Mouse (Mus musculus) CH12.LX (cell line): Measurements from ENCODE around the gene Hspb11. TPM values are rescaled to one million over a fixed set of nuclear protein-coding genes. Genes with fewer than 3 reads are reported as not detected.

ENCODE experiments used
- DNase-seq: peaks from one replicate; pipeline ENCODE4 v3.0.0-alpha.2; 2013; ENCODE audit errors: extremely low read depth
- H3K27ac ChIP-seq: 2 replicates; pipeline ENCODE4 v1.5.1; 2012; ENCODE audit warnings: low read depth, mild to moderate bottlenecking, control low read depth, moderate library complexity; ENCODE audit not compliant: insufficient read depth
- H3K27me3 ChIP-seq: replicated peaks from 2 replicates; pipeline ENCODE3; 2012; ENCODE audit warnings: inconsistent platforms
- H3K36me3 ChIP-seq, 2 experiments: replicated peaks in 1 of 2; 2 replicates each; pipeline versions ENCODE3 to v1.6.1; 2012; ENCODE audit warnings: inconsistent platforms in 1 of 2, low read length in 1 of 2, mild to moderate bottlenecking in 1 of 2, mixed read lengths in 1 of 2, moderate library complexity in 1 of 2; ENCODE audit not compliant: control insufficient read depth in 1 of 2, insufficient read depth in 1 of 2
- H3K4me1 ChIP-seq, 2 experiments: 2 replicates each; pipeline ENCODE4 v1.6.1; 2012; ENCODE audit warnings: inconsistent platforms in 1 of 2, moderate library complexity in 1 of 2; ENCODE audit not compliant: insufficient read depth in 2 of 2, control insufficient read depth in 1 of 2
- H3K4me2 ChIP-seq: 2 replicates; pipeline ENCODE4 v1.6.1; 2012; ENCODE audit warnings: low read depth, mild to moderate bottlenecking, control low read depth; ENCODE audit not compliant: poor library complexity, insufficient read depth, severe bottlenecking
- H3K4me3 ChIP-seq, 3 experiments: fragments of 150-350 bp in 1 of 3; sonication (generic) in 1 of 3; replicated peaks in 1 of 3; 2 replicates each; pipeline versions ENCODE3 to v1.5.1; 2011 to 2012; ENCODE audit warnings: low read depth in 2 of 3, low read length in 2 of 3, mild to moderate bottlenecking in 2 of 3, moderate library complexity in 2 of 3, control low read depth in 1 of 3, improper control_type of control experiment in 1 of 3, inconsistent platforms in 1 of 3, mixed read lengths in 1 of 3; ENCODE audit not compliant: poor library complexity in 1 of 3
- H3K79me2 ChIP-seq: replicated peaks from 2 replicates; pipeline ENCODE4 v1.6.1; 2012; ENCODE audit warnings: mild to moderate bottlenecking, moderate library complexity; ENCODE audit not compliant: control insufficient read depth, poor library complexity, insufficient read depth, severe bottlenecking; ENCODE audit errors: extremely low read depth
- H3K9ac ChIP-seq: 2 replicates; pipeline ENCODE4 v1.6.1; 2012; ENCODE audit warnings: low read depth, mild to moderate bottlenecking, control low read depth, moderate library complexity; ENCODE audit not compliant: insufficient read depth
- H3K9me3 ChIP-seq: replicated peaks from 2 replicates; pipeline ENCODE3; 2012; ENCODE audit warnings: low read length, inconsistent platforms, mixed read lengths
- ELF1 ChIP-seq: IDR thresholded peaks from 2 replicates; pipeline ENCODE4 v1.6.1; 2014; ENCODE audit warnings: low read depth, mild to moderate bottlenecking, inconsistent platforms, low read length, improper control_type of control experiment
- EP300 ChIP-seq: IDR thresholded peaks from 2 replicates; pipeline ENCODE4 v1.6.1; 2011; ENCODE audit warnings: low read length, improper control_type of control experiment
- GABPA ChIP-seq: IDR thresholded peaks from 2 replicates; pipeline ENCODE4 v1.6.1; 2012; ENCODE audit warnings: low read depth, low read length, improper control_type of control experiment, inconsistent platforms; ENCODE audit not compliant: insufficient replicate concordance
- HCFC1 ChIP-seq: IDR thresholded peaks from 2 replicates; pipeline ENCODE4 v1.6.1; 2012; ENCODE audit warnings: low read depth, mild to moderate bottlenecking, inconsistent platforms, low read length, improper control_type of control experiment
- JUND ChIP-seq: conservative IDR thresholded peaks from 2 replicates; pipeline ENCODE4 v1.6.1; 2011; ENCODE audit warnings: low read depth, low read length, improper control_type of control experiment
- KAT2A ChIP-seq: IDR thresholded peaks from 2 replicates; pipeline ENCODE4 v1.6.1; 2012; ENCODE audit warnings: low read length, improper control_type of control experiment, inconsistent platforms; ENCODE audit not compliant: insufficient replicate concordance
- MEF2A ChIP-seq: IDR thresholded peaks from 2 replicates; pipeline ENCODE4 v1.6.1; 2014; ENCODE audit warnings: low read depth, mild to moderate bottlenecking, inconsistent platforms, low read length, improper control_type of control experiment, borderline replicate concordance
- MYC ChIP-seq: IDR thresholded peaks from 2 replicates; pipeline ENCODE4 v1.6.1; 2011; ENCODE audit warnings: low read depth, mild to moderate bottlenecking, improper control_type of control experiment, low read length
- NELFE ChIP-seq: IDR thresholded peaks from 2 replicates; pipeline ENCODE4 v1.6.1; 2011; ENCODE audit warnings: low read depth, low read length, improper control_type of control experiment
- POLR2AphosphoS2 ChIP-seq: IDR thresholded peaks from 2 replicates; pipeline ENCODE4 v1.6.1; 2011; ENCODE audit warnings: low read depth, low read length, improper control_type of control experiment
- SMC3 ChIP-seq: IDR thresholded peaks from 2 replicates; pipeline ENCODE4 v1.6.1; 2011; ENCODE audit warnings: low read depth, low read length, improper control_type of control experiment
- UBTF ChIP-seq: IDR thresholded peaks from 2 replicates; pipeline ENCODE4 v1.6.1; 2012; ENCODE audit warnings: low read depth, mild to moderate bottlenecking, inconsistent platforms, low read length, improper control_type of control experiment, moderate library complexity
- ZNF384 ChIP-seq: IDR thresholded peaks from 2 replicates; pipeline ENCODE4 v1.6.1; 2012; ENCODE audit warnings: low read depth, low read length, improper control_type of control experiment, inconsistent platforms
- dilution Hi-C: fragments of 300-500 bp; cut with MboI; formaldehyde crosslinking; loops from 2 replicates; pipeline ENCODE4 v1.14.3; 2020; ENCODE audit warnings: low sequenced_read_pairs; ENCODE audit not compliant: extremely low pct_unique_long_range_greater_than_20kb, extremely low pct_ligation_motif_present
- in situ Hi-C: fragments of 300-500 bp; cut with MboI; formaldehyde crosslinking; loops from 3 replicates; pipeline ENCODE4 v1.14.3; 2019; ENCODE audit warnings: low sequenced_read_pairs, low pct_ligation_motif_present, low pct_unique_long_range_greater_than_20kb, mixed read lengths
- polyA plus RNA-seq: library from polyadenylated mRNA; unstranded; fragments of >175 nt; gene quantifications from 2 replicates; pipeline ENCODE4 v1.2.1, GENCODE M21; 2012; ENCODE audit warnings: low read depth; ENCODE audit not compliant: insufficient read length
- total RNA-seq, 2 experiments: library from RNA; depleted of rRNA; stranded (reverse); fragments of 300-350 nt in 1 of 2; fragments of >200 nt in 1 of 2; gene quantifications; 2 replicates each; pipeline ENCODE4 v1.2.3; 2012 to 2014

Hspb11 gene
- total and polyA plus RNA-seq, 3 experiments: 19.7 to 46.3 (median 38.7) TPM

DNA sequence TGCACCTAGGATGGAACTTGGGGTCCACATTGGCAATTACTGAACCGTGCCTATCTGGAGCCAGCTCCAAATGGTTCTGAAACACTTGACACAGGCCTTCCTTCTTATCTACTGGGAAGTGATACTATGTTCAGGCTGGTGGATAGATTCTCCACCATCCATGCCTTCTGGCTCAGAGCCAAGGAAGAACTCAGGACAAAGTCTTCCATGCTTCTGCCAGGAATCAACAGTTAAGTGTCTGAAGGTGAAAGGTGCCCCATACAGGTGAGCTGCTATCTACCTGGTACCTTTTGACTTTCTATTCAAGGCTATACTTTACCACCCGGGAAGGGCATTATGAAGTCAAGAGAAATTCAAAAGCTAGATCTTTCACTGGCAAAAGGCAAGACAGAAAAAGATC, 15.1 kb upstream of the Hspb11 start:
- TF ChIP-seq ELF1: no peak

DNA sequence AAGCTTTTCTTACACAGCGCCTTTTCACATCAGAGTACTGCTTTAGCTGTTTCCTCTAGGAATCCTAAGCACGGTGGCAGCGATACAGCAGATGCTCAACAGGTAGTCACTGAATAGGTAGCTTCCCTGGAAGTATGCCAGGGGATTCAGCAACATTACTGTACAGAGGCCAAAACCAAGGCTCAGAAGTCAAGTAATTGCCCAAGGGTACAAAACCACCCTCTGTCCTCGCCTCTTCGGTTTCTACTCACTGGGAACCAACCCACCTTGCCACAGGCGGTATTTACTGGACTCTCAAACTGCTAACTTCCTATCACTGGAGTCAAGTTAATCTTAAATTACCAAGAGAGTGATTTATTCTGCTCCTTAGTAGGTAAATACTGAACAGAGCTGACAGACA, 13.2 kb upstream of the Hspb11 start:
- Histone ChIP-seq H3K4me3 (no peak overlapping the region), H3K27me3 (no peaks in the 10 kb centered on the region), H3K9ac (no peak overlapping the region), H3K4me1 (peaks cover 7 to 18% of the 10 kb centered on the region in 2 experiments; a peak in 3 of 4 replicates), H3K79me2 (no peaks in the 10 kb centered on the region), H3K4me2 (no peak overlapping the region), H3K9me3 (no peaks in the 10 kb centered on the region), H3K36me3 (peaks cover 33 to 81% of the 10 kb centered on the region in 2 experiments), H3K27ac (no peak overlapping the region)
- in situ Hi-C loops (no loop called here), dilution Hi-C loops (no loop called here)
- DNase-seq: no peak
- TF ChIP-seq JUND (no peak), EP300 (no peak), NELFE (no peak), SMC3 (no peak), MYC (no peak), GABPA (no peak), HCFC1 (no peak), POLR2AphosphoS2 (no peak)

More for the DNA sequence above, 15.1 kb upstream of the Hspb11 start:
- Histone ChIP-seq H3K4me2 (no peak overlapping the region), H3K27ac (no peak overlapping the region), H3K4me3 (no peak overlapping the region), H3K9ac (no peak overlapping the region), H3K36me3 (peaks cover 45 to 85% of the 10 kb centered on the region in 2 experiments), H3K9me3 (no peaks in the 10 kb centered on the region), H3K4me1 (peaks cover 3 to 5% of the 10 kb centered on the region in 2 experiments; a peak in 3 of 4 replicates), H3K79me2 (no peaks in the 10 kb centered on the region), H3K27me3 (no peaks in the 10 kb centered on the region)
- no peak for DNase-seq
- dilution Hi-C loops (no loop called here), in situ Hi-C loops (no loop called here)

DNA sequence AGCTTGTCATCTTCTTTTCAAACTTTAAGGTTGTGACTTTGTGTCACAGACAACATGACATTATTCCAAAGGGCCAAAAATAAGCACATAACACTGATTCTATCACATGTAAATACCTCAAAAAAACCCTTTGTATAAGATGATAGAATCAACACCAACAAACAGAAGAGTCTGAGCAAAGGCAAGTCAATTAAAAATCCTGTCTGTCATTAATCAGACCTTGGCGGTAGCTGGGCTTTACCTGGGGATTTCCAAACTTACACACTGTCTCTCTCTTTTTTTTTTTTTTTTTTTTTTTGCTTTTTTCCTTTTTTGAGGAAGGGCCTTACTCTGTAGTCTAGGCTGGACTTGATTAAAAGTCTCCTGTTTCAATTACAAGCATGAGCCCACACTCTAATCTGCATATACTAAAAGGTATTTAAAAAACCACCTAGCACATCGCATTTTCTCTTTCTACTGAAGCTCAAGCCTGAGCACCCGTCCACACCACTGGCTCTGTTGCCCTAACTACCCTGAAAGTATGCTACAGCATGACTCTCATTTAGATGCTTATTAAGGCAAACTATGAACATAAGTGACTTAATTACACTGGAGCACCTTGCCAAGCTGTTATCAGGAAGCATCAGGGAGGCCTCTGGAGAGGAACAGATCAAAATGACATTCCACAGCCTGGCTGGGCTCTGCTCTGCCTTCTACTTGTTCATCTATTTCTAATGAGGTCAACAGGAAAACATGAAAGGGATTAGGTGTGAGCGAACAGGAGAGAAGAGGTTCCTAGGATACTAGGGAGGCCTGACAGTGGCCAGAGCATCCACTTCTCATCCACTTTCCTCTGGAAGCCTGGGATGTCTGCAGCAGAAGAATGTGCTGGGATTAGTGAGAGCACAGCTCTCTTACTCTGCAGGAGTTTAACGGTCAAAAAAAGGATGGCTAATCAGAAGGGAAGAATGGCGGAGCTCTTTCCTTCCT, 9.7 kb upstream of the Hspb11 start:
- DNase-seq: peak; percentile 6
- dilution Hi-C loops (no loop called here), in situ Hi-C loops (no loop called here)
- no peaks in the 10 kb centered on the region; the same call in 1 of the 2 replicates for H3K79me2 ChIP-seq
- no peak overlapping the region for H3K4me2 ChIP-seq
- H3K9me3 ChIP-seq: no peaks in the 10 kb centered on the region
- H3K9ac ChIP-seq: no peak overlapping the region
- H3K36me3 ChIP-seq: peaks cover 23 to 67% of the 10 kb centered on the region in 2 experiments
- no peak overlapping the region for H3K27ac ChIP-seq
- no peaks in the 10 kb centered on the region for H3K27me3 ChIP-seq
- peaks cover 7 to 22% of the 10 kb centered on the region in 2 experiments; a peak in 3 of 4 replicates for H3K4me1 ChIP-seq
- no peak overlapping the region for H3K4me3 ChIP-seq
- TF ChIP-seq EP300: peak; percentile 47; the same call in 1 of the 2 replicates
- no peak for TF ChIP-seq SMC3
- TF ChIP-seq NELFE: no peak
- TF ChIP-seq MEF2A: 0 out of 2 replicates have a peak, but pooled peaks have one; percentile 29
- TF ChIP-seq ZNF384: peak; percentile 96
- TF ChIP-seq UBTF: no peak
- no peak for TF ChIP-seq KAT2A
